Mouse (Mus musculus) E14TG2a.4 (cell line): ENCODE data around the gene Sh3pxd2b.

Experiments used
- CTCF ChIP-seq: conservative IDR thresholded peaks from 2 replicates; pipeline ENCODE4 v1.5.1; 2014; ENCODE audit warnings: low read length
- NANOG ChIP-seq: IDR thresholded peaks from 2 replicates; pipeline ENCODE4 v1.6.1; 2014; ENCODE audit warnings: borderline replicate concordance, low read length, mixed read lengths
- POU5F1 ChIP-seq: IDR thresholded peaks from 2 replicates; pipeline ENCODE4 v1.6.1; 2014; ENCODE audit warnings: low read length, borderline replicate concordance

- TF ChIP-seq CTCF: no peak
- no peak for TF ChIP-seq NANOG
- no peak for TF ChIP-seq POU5F1
Observed at GRCm38 (mm10) chr11:32451306-32451705, 103.7 kb downstream of the Sh3pxd2b start.
